Mouse (Mus musculus) ES-E14 (cell line): ENCODE data around the gene Adcy5. TPM values are rescaled to one million over a fixed set of nuclear protein-coding genes. Genes with fewer than 3 reads are reported as not detected.

Experiments used
- DNase-seq: peaks from one replicate; pipeline ENCODE4 v3.0.0-alpha.2; 2013; ENCODE audit warnings: low read depth, low spot score
- H3K27ac ChIP-seq: 2 replicates; pipeline ENCODE4 v1.5.1; 2012; ENCODE audit warnings: low read depth, mild to moderate bottlenecking, low read length, moderate library complexity, mixed read lengths; ENCODE audit not compliant: poor library complexity, insufficient read depth, severe bottlenecking
- H3K36me3 ChIP-seq: 2 replicates; pipeline ENCODE4 v1.6.1; 2012; ENCODE audit warnings: mild to moderate bottlenecking, low read length, moderate library complexity, mixed read lengths; ENCODE audit not compliant: control insufficient read depth, poor library complexity, insufficient read depth, severe bottlenecking
- H3K4me1 ChIP-seq, 2 experiments: fragments of 150-350 bp in 1 of 2; sonication (generic) in 1 of 2; 2 replicates each; pipeline ENCODE4 v1.6.1; 2012; ENCODE audit warnings: low read length in 2 of 2, mild to moderate bottlenecking in 1 of 2, mixed read lengths in 1 of 2; ENCODE audit not compliant: control insufficient read depth in 2 of 2, insufficient read depth in 2 of 2, poor library complexity in 1 of 2
- H3K4me3 ChIP-seq, 2 experiments: fragments of 150-350 bp in 1 of 2; sonication (generic) in 1 of 2; 2 replicates each; pipeline ENCODE4 v1.5.1; 2012; ENCODE audit warnings: low read length in 2 of 2, low read depth in 1 of 2, mild to moderate bottlenecking in 1 of 2, mixed read lengths in 1 of 2; ENCODE audit not compliant: insufficient read depth in 1 of 2, poor library complexity in 1 of 2, severe bottlenecking in 1 of 2
- H3K9ac ChIP-seq: 2 replicates; pipeline ENCODE4 v1.6.1; 2012; ENCODE audit warnings: low read depth, mild to moderate bottlenecking, low read length, mixed read lengths; ENCODE audit not compliant: poor library complexity, insufficient read depth, severe bottlenecking
- H3K9me3 ChIP-seq: fragments of 150-350 bp; sonication (generic); 2 replicates; pipeline ENCODE4 v1.6.1; 2012; ENCODE audit warnings: low read depth, mild to moderate bottlenecking, low read length; ENCODE audit not compliant: control insufficient read depth, insufficient read depth
- CHD2 ChIP-seq: IDR thresholded peaks from 2 replicates; pipeline ENCODE4 v1.6.1; 2014; ENCODE audit warnings: mild to moderate bottlenecking, low read depth, low read length, inconsistent platforms
- HCFC1 ChIP-seq: IDR thresholded peaks from 2 replicates; pipeline ENCODE4 v1.6.1; 2012; ENCODE audit warnings: low read length, inconsistent platforms, borderline replicate concordance; ENCODE audit not compliant: insufficient read depth
- MAFK ChIP-seq: IDR thresholded peaks from 2 replicates; pipeline ENCODE4 v1.6.1; 2014; ENCODE audit warnings: mild to moderate bottlenecking, low read depth, low read length, inconsistent platforms; ENCODE audit not compliant: insufficient read depth
- ZC3H11A ChIP-seq: IDR thresholded peaks from 2 replicates; pipeline ENCODE4 v1.6.1; 2012; ENCODE audit warnings: low read depth, mild to moderate bottlenecking, inconsistent platforms, low read length, borderline replicate concordance
- ZNF384 ChIP-seq: IDR thresholded peaks from 2 replicates; pipeline ENCODE4 v1.6.1; 2012; ENCODE audit warnings: low read depth, low read length, inconsistent platforms
- in situ Hi-C, 2 experiments: fragments of 600-800 bp; cut with MboI; formaldehyde crosslinking; loops; one replicate each; pipeline ENCODE4 v1.15.1; 2025; ENCODE audit warnings: low sequenced_read_pairs in 2 of 2, inconsistent platforms in 1 of 2; ENCODE audit not compliant: unreplicated experiment in 2 of 2
- total RNA-seq: library from RNA; depleted of rRNA; stranded (reverse); fragments of 300-350 nt; gene quantifications from 2 replicates; pipeline ENCODE4 v1.2.3, GENCODE M21; 2012

The Adcy5 gene
- total RNA-seq, 1 experiment, result 0.85 TPM

- TF ChIP-seq MAFK (no peak), ZNF384 (no peak), HCFC1 (no peak), ZC3H11A (no peak), CHD2 (no peak)
- DNase-seq, result no peak
- no peak overlapping the region for H3K27ac ChIP-seq
- peaks cover 0 to 7% of the 10 kb centered on the region in 2 experiments; a peak in 1 of 4 replicates for H3K4me1 ChIP-seq
- in situ Hi-C loops, result no loop called here
- no peak overlapping the region for H3K4me3 ChIP-seq
- H3K9ac ChIP-seq, result no peak overlapping the region
- no peaks in the 10 kb centered on the region for H3K9me3 ChIP-seq
- no peaks in the 10 kb centered on the region for H3K36me3 ChIP-seq
These were observed 116.3 kb downstream of the Adcy5 start for GRCm38 (mm10) chr16:35270945-35271344.

GRCm38 (mm10) chr16:35271572-35271971 lies 116.9 kb downstream of the Adcy5 start:
- no peaks in the 10 kb centered on the region for H3K36me3 ChIP-seq
- H3K27ac ChIP-seq, result no peak overlapping the region
- TF ChIP-seq ZNF384, result no peak
- TF ChIP-seq HCFC1, result no peak
- TF ChIP-seq CHD2, result no peak
- TF ChIP-seq MAFK, result no peak
- TF ChIP-seq ZC3H11A, result no peak
- DNase-seq, result no peak
- H3K4me1 ChIP-seq, result peaks cover 0 to 7% of the 10 kb centered on the region in 2 experiments; a peak in 1 of 4 replicates
- H3K9ac ChIP-seq, result no peak overlapping the region
- H3K4me3 ChIP-seq, result no peak overlapping the region
- in situ Hi-C loops, result no loop called here
- no peaks in the 10 kb centered on the region for H3K9me3 ChIP-seq

GRCm38 (mm10) chr16:35272417-35272816 lies 117.7 kb downstream of the Adcy5 start:
- Histone ChIP-seq H3K27ac (no peak overlapping the region), H3K4me1 (peaks cover 0 to 7% of the 10 kb centered on the region in 2 experiments; a peak in 1 of 4 replicates), H3K4me3 (no peak overlapping the region), H3K9me3 (no peaks in the 10 kb centered on the region), H3K36me3 (no peaks in the 10 kb centered on the region), H3K9ac (no peak overlapping the region)
- in situ Hi-C loops, result no loop called here
- no peak for DNase-seq
- TF ChIP-seq ZC3H11A (no peak), ZNF384 (no peak), MAFK (no peak)

- no peak for DNase-seq
- TF ChIP-seq HCFC1 (no peak), CHD2 (no peak), ZC3H11A (no peak), ZNF384 (no peak), MAFK (no peak)
- Histone ChIP-seq H3K36me3 (no peaks in the 10 kb centered on the region), H3K4me3 (no peak overlapping the region), H3K9me3 (no peaks in the 10 kb centered on the region), H3K9ac (no peak overlapping the region), H3K4me1 (peaks cover 0 to 2% of the 10 kb centered on the region in 2 experiments; a peak in 1 of 4 replicates), H3K27ac (no peak overlapping the region)
- in situ Hi-C loops, result no loop called here
These were observed 123.5 kb downstream of the Adcy5 start for GRCm38 (mm10) chr16:35278166-35278565.

- Histone ChIP-seq H3K4me3 (no peak overlapping the region), H3K36me3 (no peaks in the 10 kb centered on the region), H3K27ac (no peak overlapping the region), H3K9ac (no peak overlapping the region), H3K4me1 (no peaks in the 10 kb centered on the region), H3K9me3 (no peaks in the 10 kb centered on the region)
- in situ Hi-C loops, result no loop called here
- no peak for TF ChIP-seq HCFC1
- no peak for TF ChIP-seq ZC3H11A
- TF ChIP-seq MAFK, result no peak
- no peak for TF ChIP-seq CHD2
- TF ChIP-seq ZNF384, result no peak
- DNase-seq, result no peak
These were observed 127.8 kb downstream of the Adcy5 start for GRCm38 (mm10) chr16:35282456-35282855.
